Mouse (Mus musculus) MEL (cell line): ENCODE results near the gene Adm2. TPM values are rescaled to one million over a fixed set of nuclear protein-coding genes. Genes with fewer than 3 reads are reported as not detected.
A peak's percentile ranks its signal among the peaks of the same experiment; 100 is the strongest.

ENCODE experiments used
- DNase-seq: peaks from one replicate; pipeline ENCODE4 v3.0.0; 2011; ENCODE audit warnings: low read depth, low spot score
- H3K27ac ChIP-seq: 2 replicates; pipeline ENCODE4 v1.5.1; 2012; ENCODE audit warnings: low read depth, mild to moderate bottlenecking, control low read depth, low read length, moderate library complexity; ENCODE audit not compliant: control insufficient read depth
- H3K27me3 ChIP-seq, 2 experiments: fragments of 150-350 bp in 1 of 2; sonication (generic) in 1 of 2; 2 replicates each; pipeline ENCODE4 v1.6.1; 2012; ENCODE audit warnings: low read length in 2 of 2, mild to moderate bottlenecking in 2 of 2, improper control_type of control experiment in 1 of 2, moderate library complexity in 1 of 2; ENCODE audit not compliant: insufficient read depth in 2 of 2, control insufficient read depth in 1 of 2
- H3K36me3 ChIP-seq, 2 experiments: 2 replicates each; pipeline ENCODE4 v1.6.1; 2012 to 2014; ENCODE audit warnings: low read length in 2 of 2, improper control_type of control experiment in 1 of 2, inconsistent platforms in 1 of 2, mild to moderate bottlenecking in 1 of 2; ENCODE audit not compliant: insufficient read depth in 2 of 2, control insufficient read depth in 1 of 2
- H3K4me1 ChIP-seq, 2 experiments: fragments of 150-350 bp in 1 of 2; sonication (generic) in 1 of 2; 2 replicates each; pipeline ENCODE4 v1.6.1; 2012; ENCODE audit warnings: low read length in 2 of 2, improper control_type of control experiment in 1 of 2, mild to moderate bottlenecking in 1 of 2; ENCODE audit not compliant: insufficient read depth in 2 of 2, control insufficient read depth in 1 of 2
- H3K4me3 ChIP-seq, 2 experiments: fragments of 150-350 bp in 1 of 2; sonication (generic) in 1 of 2; 2 replicates each; pipeline ENCODE4 v1.5.1; 2012; ENCODE audit warnings: low read depth in 2 of 2, low read length in 2 of 2, mild to moderate bottlenecking in 2 of 2, moderate library complexity in 2 of 2, control low read depth in 1 of 2, improper control_type of control experiment in 1 of 2; ENCODE audit not compliant: control insufficient read depth in 1 of 2, insufficient read depth in 1 of 2
- H3K79me2 ChIP-seq: 2 replicates; pipeline ENCODE4 v1.6.1; 2012; ENCODE audit warnings: mild to moderate bottlenecking, low read length, moderate library complexity; ENCODE audit not compliant: control insufficient read depth, poor library complexity, insufficient read depth
- H3K9ac ChIP-seq: 2 replicates; pipeline ENCODE4 v1.6.1; 2012; ENCODE audit warnings: low read depth, mild to moderate bottlenecking, control low read depth, low read length, moderate library complexity; ENCODE audit not compliant: control insufficient read depth, poor library complexity, severe bottlenecking
- H3K9me3 ChIP-seq: fragments of 150-350 bp; sonication (generic); replicated peaks from 2 replicates; pipeline ENCODE4 v1.6.1; 2012; ENCODE audit warnings: mild to moderate bottlenecking, low read length, improper control_type of control experiment, moderate library complexity; ENCODE audit not compliant: insufficient read depth
- BHLHE40 ChIP-seq: IDR thresholded peaks from 2 replicates; pipeline ENCODE4 v1.6.1; 2012; ENCODE audit warnings: low read depth, mild to moderate bottlenecking, inconsistent platforms, low read length, improper control_type of control experiment, borderline replicate concordance
- CHD2 ChIP-seq: IDR thresholded peaks from 2 replicates; pipeline ENCODE4 v1.6.1; 2011; ENCODE audit warnings: low read length, improper control_type of control experiment
- ELF1 ChIP-seq: IDR thresholded peaks from 2 replicates; pipeline ENCODE4 v1.6.1; 2014; ENCODE audit warnings: low read depth, mild to moderate bottlenecking, inconsistent platforms, low read length, improper control_type of control experiment, moderate library complexity
- EP300 ChIP-seq, 2 experiments: IDR thresholded peaks; 2 replicates each; pipeline ENCODE4 v1.6.1; 2011; ENCODE audit warnings: improper control_type of control experiment in 2 of 2, low read length in 2 of 2, low read depth in 1 of 2, mild to moderate bottlenecking in 1 of 2
- ETS1 ChIP-seq: IDR thresholded peaks from 2 replicates; pipeline ENCODE4 v1.6.1; 2012; ENCODE audit warnings: low read depth, mild to moderate bottlenecking, inconsistent platforms, low read length, improper control_type of control experiment, moderate library complexity
- GABPA ChIP-seq: IDR thresholded peaks from 2 replicates; pipeline ENCODE4 v1.6.1; 2012; ENCODE audit warnings: low read depth, mild to moderate bottlenecking, inconsistent platforms, low read length, improper control_type of control experiment, moderate library complexity
- GATA1 ChIP-seq: IDR thresholded peaks from 2 replicates; pipeline ENCODE4 v1.6.1; 2011; ENCODE audit warnings: low read depth, low read length, improper control_type of control experiment
- KAT2A ChIP-seq: conservative IDR thresholded peaks from 2 replicates; pipeline ENCODE4 v1.6.1; 2012; ENCODE audit warnings: low read depth, low read length, improper control_type of control experiment, inconsistent platforms
- MAX ChIP-seq: IDR thresholded peaks from 2 replicates; pipeline ENCODE4 v1.6.1; 2011; ENCODE audit warnings: low read length, improper control_type of control experiment
- MAZ ChIP-seq: IDR thresholded peaks from 2 replicates; pipeline ENCODE4 v1.6.1; 2012; ENCODE audit warnings: low read depth, mild to moderate bottlenecking, inconsistent platforms, low read length, improper control_type of control experiment
- MEF2A ChIP-seq: IDR thresholded peaks from 2 replicates; pipeline ENCODE4 v1.6.1; 2014; ENCODE audit warnings: low read depth, mild to moderate bottlenecking, inconsistent platforms, low read length, improper control_type of control experiment; ENCODE audit not compliant: poor library complexity, insufficient replicate concordance, severe bottlenecking; ENCODE audit errors: extremely low read depth
- MYB ChIP-seq: IDR thresholded peaks from 2 replicates; pipeline ENCODE4 v1.6.1; 2011; ENCODE audit warnings: mild to moderate bottlenecking, low read depth, low read length, improper control_type of control experiment
- MYC ChIP-seq: IDR thresholded peaks from 2 replicates; pipeline ENCODE4 v1.6.1; 2011; ENCODE audit warnings: low read depth, mild to moderate bottlenecking, low read length, improper control_type of control experiment, moderate library complexity
- NELFE ChIP-seq: IDR thresholded peaks from 2 replicates; pipeline ENCODE4 v1.6.1; 2011; ENCODE audit warnings: low read depth, low read length, improper control_type of control experiment
- NRF1 ChIP-seq: IDR thresholded peaks from 2 replicates; pipeline ENCODE4 v1.6.1; 2014; ENCODE audit warnings: low read depth, mild to moderate bottlenecking, inconsistent platforms, low read length, improper control_type of control experiment, moderate library complexity; ENCODE audit not compliant: poor library complexity, insufficient read depth, severe bottlenecking
- POLR2AphosphoS2 ChIP-seq: IDR thresholded peaks from 2 replicates; pipeline ENCODE4 v1.6.1; 2011; ENCODE audit warnings: low read length, improper control_type of control experiment
- RAD21 ChIP-seq: IDR thresholded peaks from 2 replicates; pipeline ENCODE4 v1.6.1; 2011; ENCODE audit warnings: mild to moderate bottlenecking, low read depth, low read length, improper control_type of control experiment
- SIN3A ChIP-seq: IDR thresholded peaks from 2 replicates; pipeline ENCODE4 v1.6.1; 2012; ENCODE audit warnings: low read length, improper control_type of control experiment, inconsistent platforms
- SMC3 ChIP-seq: IDR thresholded peaks from 2 replicates; pipeline ENCODE4 v1.6.1; 2011; ENCODE audit warnings: low read depth, low read length, improper control_type of control experiment
- TAL1 ChIP-seq: IDR thresholded peaks from 2 replicates; pipeline ENCODE4 v1.6.1; 2012; ENCODE audit warnings: mild to moderate bottlenecking, inconsistent platforms, low read length, moderate library complexity, mixed read lengths
- TCF12 ChIP-seq: IDR thresholded peaks from 2 replicates; pipeline ENCODE4 v1.6.1; 2014; ENCODE audit warnings: low read depth, mild to moderate bottlenecking, inconsistent platforms, low read length, improper control_type of control experiment, moderate library complexity
- UBTF ChIP-seq: IDR thresholded peaks from 2 replicates; pipeline ENCODE4 v1.6.1; 2012; ENCODE audit warnings: low read depth, mild to moderate bottlenecking, inconsistent platforms, low read length, improper control_type of control experiment, moderate library complexity, borderline replicate concordance; ENCODE audit not compliant: insufficient read depth
- USF1 ChIP-seq: IDR thresholded peaks from 2 replicates; pipeline ENCODE4 v1.6.1; 2014; ENCODE audit warnings: low read depth, mild to moderate bottlenecking, inconsistent platforms, low read length, improper control_type of control experiment, moderate library complexity
- ZC3H11A ChIP-seq: IDR thresholded peaks from 2 replicates; pipeline ENCODE4 v1.6.1; 2012; ENCODE audit warnings: low read depth, mild to moderate bottlenecking, inconsistent platforms, low read length, improper control_type of control experiment
- ZKSCAN1 ChIP-seq: IDR thresholded peaks from 2 replicates; pipeline ENCODE4 v1.6.1; 2012; ENCODE audit warnings: low read depth, mild to moderate bottlenecking, inconsistent platforms, low read length, improper control_type of control experiment, moderate library complexity
- ZMIZ1 ChIP-seq: IDR thresholded peaks from 2 replicates; pipeline ENCODE4 v1.6.1; 2012; ENCODE audit warnings: low read depth, mild to moderate bottlenecking, inconsistent platforms, low read length, improper control_type of control experiment, moderate library complexity
- polyA plus RNA-seq, 2 experiments: library from polyadenylated mRNA; stranded (reverse) in 1 of 2; unstranded in 1 of 2; fragments of >175 nt in 1 of 2; fragments of >200 nt in 1 of 2; gene quantifications; 2 replicates each; pipeline versions ENCODE4 v1.2.1 to v1.2.4; 2012; ENCODE audit warnings: low replicate concordance in 2 of 2, low read depth in 1 of 2; ENCODE audit not compliant: insufficient read length in 2 of 2, insufficient read depth in 1 of 2, missing spikeins in 1 of 2
- total RNA-seq: library from RNA; depleted of rRNA; stranded (reverse); fragments of 300-350 nt; gene quantifications from 2 replicates; pipeline ENCODE4 v1.2.3, GENCODE M21; 2012

The Adm2 gene
- total and polyA plus RNA-seq, 3 experiments: 1.4 to 18.2 TPM; not detected in 1

GRCm38 (mm10) chr15:89356372-89356771, 33.9 kb downstream of the Adm2 start (continued):
- TF ChIP-seq NELFE: peak; percentile 46
- TF ChIP-seq KAT2A: 0 out of 2 replicates have a peak, but pooled peaks have one; percentile 30
- TF ChIP-seq TAL1: no peak
- TF ChIP-seq MYB: no peak
- no peak for TF ChIP-seq POLR2AphosphoS2
- no peak; the same call in 1 of the 2 replicates for TF ChIP-seq ZMIZ1
- TF ChIP-seq BHLHE40: 0 out of 2 replicates have a peak, but pooled peaks have one; percentile 41
- peak; percentile 91 for TF ChIP-seq SIN3A
- TF ChIP-seq GABPA: no peak
- no peak for TF ChIP-seq ETS1

DNA sequence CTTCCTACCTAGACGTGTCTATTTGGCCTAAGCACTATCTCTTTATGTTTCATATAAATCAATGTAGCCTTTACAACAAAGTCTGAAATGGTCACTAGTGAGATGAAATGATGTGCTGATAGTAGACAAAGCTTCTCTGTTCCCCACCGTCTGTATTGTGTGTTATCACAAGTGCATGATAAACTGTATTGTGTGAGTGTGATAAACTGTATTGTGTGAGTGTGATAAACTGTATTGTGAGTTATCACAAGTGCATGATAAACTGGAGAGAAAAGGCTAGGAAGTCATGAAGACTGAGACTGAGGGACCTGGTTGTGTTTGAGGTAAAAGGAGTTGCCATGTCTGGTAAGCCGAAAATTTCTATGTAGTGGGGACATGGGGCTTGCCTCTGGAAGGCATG, 36.3 kb downstream of the Adm2 start:
- DNase-seq: no peak
- no peak overlapping the region for H3K9ac ChIP-seq
- peaks cover 5 to 28% of the 10 kb centered on the region in 2 experiments for H3K36me3 ChIP-seq
- TF ChIP-seq TCF12 (peak; percentile 72; the same call in 1 of the 2 replicates), NRF1 (no peak), BHLHE40 (no peak), KAT2A (no peak), RAD21 (no peak), SIN3A (no peak; the same call in 1 of the 2 replicates), MYC (no peak), GATA1 (peak; percentile 82), USF1 (no peak), MEF2A (no peak), MAX (no peak), SMC3 (no peak), ZKSCAN1 (no peak), MAZ (no peak), ZC3H11A (no peak), CHD2 (no peak), ZMIZ1 (no peak), ELF1 (no peak), EP300 (IDR thresholded peaks at IDR 0.05; ENCODE audit: low read depth in 1 of 2, low read length in 2 of 2) (peak; percentile 56 to 79), UBTF (no peak), MYB (no peak)
- peak overlapping the region; percentile 21 for H3K27ac ChIP-seq
- peaks cover 21% of the 10 kb centered on the region in 2 experiments for H3K4me1 ChIP-seq
- H3K9me3 ChIP-seq: no peaks in the 10 kb centered on the region
- H3K27me3 ChIP-seq: no peaks in the 10 kb centered on the region
- peaks cover 51% of the 10 kb centered on the region for H3K79me2 ChIP-seq
- no peak overlapping the region for H3K4me3 ChIP-seq
